Mouse (Mus musculus): ENCODE data around the gene Gpr15.

Gpr15 gene

DNA sequence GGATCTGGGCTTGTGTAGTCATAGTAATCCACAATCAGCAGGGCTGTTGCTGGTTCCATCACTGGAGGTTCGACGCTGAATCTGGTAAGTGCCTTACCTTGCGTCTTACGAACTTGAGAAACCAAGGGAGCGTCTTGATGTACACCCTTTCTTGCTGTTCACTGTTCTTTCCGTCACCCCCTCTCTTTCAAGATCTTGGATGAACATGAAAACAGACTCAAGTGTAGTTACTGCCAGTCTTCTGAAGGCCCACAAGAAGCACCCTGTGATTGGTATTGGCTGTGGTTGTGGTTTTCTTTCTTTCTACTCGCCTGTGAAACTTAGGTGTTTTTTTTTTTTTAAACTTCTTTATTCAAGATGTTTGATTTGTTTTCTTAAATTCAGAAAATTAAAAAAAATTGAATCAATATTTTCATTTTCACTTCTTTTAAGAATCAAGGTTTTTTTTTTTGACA, at the start of gene Gpr15:
TSS of gene Gpr15 (minus strand) at position 405 of the 455 bp plus-strand sequence.
- no peak for DNase-seq (ENCODE audit: low read depth)

DNA sequence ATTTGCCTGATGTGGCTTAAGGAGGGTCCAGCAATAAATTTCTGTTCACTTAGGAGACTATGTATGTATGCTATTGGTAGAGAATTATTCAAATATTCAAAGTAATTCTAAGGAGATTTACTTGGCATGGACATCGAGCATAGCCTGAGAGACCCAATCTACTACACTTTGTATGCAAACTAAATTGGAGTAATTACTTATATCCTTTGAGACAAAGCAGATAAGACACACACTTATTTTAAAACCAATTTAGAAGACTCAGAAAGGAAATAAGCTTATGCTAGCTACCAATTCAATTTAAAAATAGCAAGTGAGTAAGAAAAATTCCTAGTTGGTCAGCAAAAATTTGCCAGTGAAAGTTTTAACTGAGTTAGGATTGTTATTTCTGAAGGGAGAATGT, 44.2 kb upstream of the Gpr15 start, which contains the start of gene Olfr172:
TSS of gene Olfr172 (minus strand) at position 101 of the 400 bp plus-strand sequence.
- no peak for DNase-seq (ENCODE audit: low read depth)

DNA sequence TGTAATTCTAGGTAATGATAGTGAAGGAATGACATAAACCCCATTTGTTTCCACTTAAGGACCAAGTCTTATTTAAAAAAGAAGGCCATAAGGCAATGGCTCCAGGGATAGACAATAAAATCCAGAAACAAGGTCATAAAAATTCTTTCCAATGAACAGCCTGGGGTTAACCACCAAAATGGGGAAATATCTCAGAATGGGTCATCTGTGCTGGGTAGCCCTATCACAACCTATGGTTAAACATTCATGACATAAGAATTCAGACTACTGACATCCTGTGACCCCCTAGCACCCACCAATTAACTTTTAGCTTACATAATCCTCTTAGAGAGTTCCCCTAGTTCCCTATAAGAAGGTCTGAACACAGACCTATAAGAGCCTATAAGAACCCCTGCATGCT, 37.3 kb upstream of the Gpr15 start:
- no peak for DNase-seq (ENCODE audit: low read depth)

DNA sequence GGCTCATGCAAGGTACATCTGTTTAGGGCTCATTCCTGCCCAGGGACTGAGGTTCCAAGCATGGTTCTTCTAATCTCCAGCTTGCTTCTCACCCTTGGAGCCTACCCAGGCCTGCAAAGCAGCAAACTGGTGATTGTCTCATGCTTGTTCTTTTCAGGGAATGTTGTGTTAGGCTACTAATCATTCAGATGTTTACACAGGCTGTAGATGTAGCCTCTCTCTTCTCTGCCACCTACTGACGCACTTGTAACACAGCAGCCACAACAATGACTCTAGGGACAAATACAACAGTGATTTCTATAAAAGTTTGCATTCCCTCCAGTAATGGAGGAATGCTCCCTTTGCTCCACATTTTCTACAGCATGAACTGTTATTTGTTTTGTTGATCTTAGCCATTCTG, 32.4 kb upstream of the Gpr15 start:
- no peak for DNase-seq (ENCODE audit: low read depth)

- no peak for DNase-seq (ENCODE audit: low read depth)
These were observed 27.8 kb upstream of the Gpr15 start for GRCm38 (mm10) chr16:58746715-58747114.

DNA sequence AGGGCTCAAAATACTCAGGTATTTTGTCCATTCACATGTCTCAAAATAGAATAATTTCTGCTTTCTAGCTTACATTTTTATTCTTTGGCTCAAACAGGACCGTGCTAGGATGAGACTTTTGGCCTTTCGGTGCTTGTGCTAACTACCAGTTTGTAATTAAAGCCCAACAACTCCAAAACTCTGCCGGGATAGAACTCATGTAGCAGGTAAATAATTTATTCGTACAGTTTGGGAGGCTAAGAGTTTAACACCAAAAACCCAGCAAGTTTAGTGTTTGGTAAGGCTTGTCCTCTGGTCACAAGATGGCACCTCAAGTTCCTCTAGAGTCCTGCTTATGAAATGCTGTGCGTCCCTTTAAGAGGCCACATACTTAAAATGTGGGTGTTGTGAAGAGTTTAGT, 21.9 kb upstream of the Gpr15 start:
- no peak for DNase-seq (ENCODE audit: low read depth)

GRCm38 (mm10) chr16:58738800-58739199, 19.9 kb upstream of the Gpr15 start:
- DNase-seq (ENCODE audit: low read depth): no peak

GRCm38 (mm10) chr16:58738205-58738604, 19.3 kb upstream of the Gpr15 start:
- no peak for DNase-seq (ENCODE audit: low read depth)

- DNase-seq (ENCODE audit: low read depth): no peak
These were observed 9.4 kb upstream of the Gpr15 start for GRCm38 (mm10) chr16:58728176-58728671.

- peak; percentile 89 for DNase-seq (ENCODE audit: low read depth)
These were observed 8.7 kb upstream of the Gpr15 start, which contains the start of gene Cldnd1 for GRCm38 (mm10) chr16:58727477-58728131. Gene Cldnd1, plus strand, starts transcription at chr16:58727910.

DNA sequence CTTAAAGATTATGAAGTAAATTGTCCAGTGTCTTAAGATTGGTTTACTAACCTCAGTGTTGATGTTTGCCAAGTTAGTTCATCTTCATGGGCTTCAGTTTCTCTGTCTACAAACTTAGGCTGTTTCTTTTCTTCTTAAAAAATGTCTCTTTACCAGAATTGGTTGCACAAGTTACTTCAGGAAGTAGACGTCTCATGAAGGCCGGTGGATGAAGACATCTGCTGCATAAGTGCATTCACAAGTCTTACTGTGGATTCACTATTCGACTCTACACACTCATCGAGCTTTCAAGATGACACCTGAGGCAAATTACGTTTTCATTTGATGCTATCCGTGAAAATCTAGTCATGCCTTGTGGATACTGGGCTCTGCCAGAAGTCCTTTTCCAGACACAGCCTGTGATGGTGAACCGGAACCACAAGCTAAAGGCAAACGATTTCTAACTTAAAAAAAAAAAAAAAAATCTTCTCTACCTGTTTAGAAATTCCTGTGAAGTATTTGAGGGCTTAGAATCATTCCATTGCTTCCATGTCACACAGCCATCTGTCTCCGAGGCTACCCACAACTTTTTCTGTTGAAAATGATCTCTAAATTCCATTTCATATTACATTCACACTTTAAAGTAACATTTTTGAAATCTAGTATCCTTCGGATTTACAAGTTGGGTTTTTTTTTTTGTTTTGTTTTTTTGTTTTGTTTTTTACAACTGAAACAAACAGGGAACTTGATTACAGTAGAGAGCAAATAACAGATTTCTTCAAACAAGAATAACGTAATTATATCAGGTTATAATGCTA, 8.0 kb upstream of the Gpr15 start:
- DNase-seq (ENCODE audit: low read depth): no peak

DNA sequence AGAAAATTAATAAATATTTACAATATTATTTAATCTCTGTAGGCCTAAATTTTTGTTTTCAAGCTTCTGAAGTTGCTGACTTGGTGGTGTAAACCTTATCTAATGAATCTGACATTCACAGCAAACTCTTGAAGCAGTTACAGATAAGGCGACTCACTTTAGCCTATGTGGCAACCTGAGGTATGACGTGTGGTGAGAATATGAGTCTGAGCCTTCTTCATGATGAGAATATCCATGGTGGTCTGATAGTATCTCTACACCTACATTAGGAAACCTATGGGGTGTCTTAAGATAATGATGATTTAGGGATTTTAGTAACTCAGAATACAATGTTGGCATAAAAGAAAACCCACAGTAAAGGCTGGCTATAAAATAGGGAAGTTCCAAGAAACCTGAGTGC, 3.4 kb upstream of the Gpr15 start:
- DNase-seq (ENCODE audit: low read depth): no peak

- DNase-seq (ENCODE audit: low read depth): no peak
These were observed 3.9 kb downstream of the Gpr15 start for GRCm38 (mm10) chr16:58715018-58715417.

DNA sequence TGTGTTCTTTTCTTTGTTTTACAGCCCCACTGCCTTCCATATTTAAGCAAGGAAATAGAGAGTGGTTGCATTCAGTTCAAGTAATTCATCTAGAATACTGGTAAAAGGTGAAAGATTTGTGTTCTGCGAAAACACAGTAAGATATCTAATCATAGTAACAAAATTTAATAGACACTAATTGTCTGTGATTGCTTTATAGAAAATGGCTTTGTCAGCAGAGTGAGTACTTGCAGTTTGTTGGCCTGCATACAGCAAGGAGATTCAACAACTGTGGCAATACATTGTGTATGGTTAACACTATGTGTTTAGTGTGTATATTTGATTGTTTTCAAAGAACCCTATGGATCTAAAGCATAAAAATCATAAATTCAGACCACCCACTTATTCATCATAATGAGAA, 5.7 kb downstream of the Gpr15 start:
- DNase-seq (ENCODE audit: low read depth): no peak

DNA sequence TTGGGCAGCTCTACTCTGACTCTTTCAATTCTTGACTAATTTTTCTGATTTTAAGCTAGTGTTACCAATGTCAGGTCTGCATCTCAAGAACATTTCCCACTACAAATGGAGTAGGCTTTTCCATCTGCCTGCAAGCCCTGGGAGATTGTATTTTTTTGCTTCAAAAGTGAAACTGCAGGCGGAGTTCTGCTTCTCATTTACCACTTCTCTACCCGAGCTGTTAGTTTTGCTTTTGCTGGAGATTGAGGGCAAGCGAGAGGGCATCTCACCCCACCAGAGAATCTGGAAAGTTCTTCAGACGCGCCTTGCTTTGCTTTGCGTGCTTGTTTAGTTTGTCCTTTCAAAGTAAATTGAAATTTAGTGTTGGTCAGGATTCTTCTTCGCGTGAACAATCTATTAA, 6.6 kb downstream of the Gpr15 start:
- DNase-seq (ENCODE audit: low read depth): no peak

DNA sequence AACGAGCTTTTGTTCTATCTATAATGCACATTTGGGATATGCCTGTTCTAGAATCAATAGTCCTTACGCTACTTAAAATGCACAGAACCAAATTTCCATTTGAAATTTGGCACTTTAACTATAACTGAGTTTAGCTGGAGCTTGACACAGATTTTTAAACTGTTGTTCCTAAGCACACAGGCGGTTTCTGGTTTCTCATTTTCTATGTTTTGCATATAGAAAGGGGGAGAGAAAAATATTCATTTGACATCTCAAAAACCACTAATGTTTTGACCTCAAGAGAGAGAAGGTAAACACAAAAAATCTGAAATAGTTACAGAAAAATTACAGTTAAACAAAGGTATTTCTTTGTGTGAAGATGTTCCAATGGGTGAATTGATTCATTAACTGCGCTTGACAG, 9.3 kb downstream of the Gpr15 start:
- DNase-seq (ENCODE audit: low read depth): no peak

- no peak for DNase-seq (ENCODE audit: low read depth)
These were observed 10.0 kb downstream of the Gpr15 start for GRCm38 (mm10) chr16:58708601-58709475.

GRCm38 (mm10) chr16:58707276-58707905, 11.5 kb downstream of the Gpr15 start:
- DNase-seq (ENCODE audit: low read depth): no peak

DNA sequence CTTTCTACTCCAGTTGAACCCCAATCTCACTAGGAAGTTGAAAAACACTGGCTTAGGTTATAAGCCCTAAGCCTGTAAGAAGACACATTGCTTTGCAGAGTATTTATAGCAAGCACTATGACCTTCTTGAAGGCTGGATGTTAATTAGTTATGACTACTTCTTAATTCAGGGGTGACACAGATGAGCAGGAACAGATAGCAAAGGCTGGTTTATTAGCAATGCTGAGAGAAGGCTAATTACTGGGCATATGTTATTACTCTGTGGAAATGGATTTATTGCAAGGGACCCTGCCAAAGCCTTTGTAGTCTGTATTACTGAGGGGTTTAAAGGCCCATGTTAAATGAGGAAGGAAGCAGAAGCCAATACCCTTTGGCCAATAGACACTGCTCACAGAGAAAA, 13.9 kb downstream of the Gpr15 start:
- no peak for DNase-seq (ENCODE audit: low read depth)

DNA sequence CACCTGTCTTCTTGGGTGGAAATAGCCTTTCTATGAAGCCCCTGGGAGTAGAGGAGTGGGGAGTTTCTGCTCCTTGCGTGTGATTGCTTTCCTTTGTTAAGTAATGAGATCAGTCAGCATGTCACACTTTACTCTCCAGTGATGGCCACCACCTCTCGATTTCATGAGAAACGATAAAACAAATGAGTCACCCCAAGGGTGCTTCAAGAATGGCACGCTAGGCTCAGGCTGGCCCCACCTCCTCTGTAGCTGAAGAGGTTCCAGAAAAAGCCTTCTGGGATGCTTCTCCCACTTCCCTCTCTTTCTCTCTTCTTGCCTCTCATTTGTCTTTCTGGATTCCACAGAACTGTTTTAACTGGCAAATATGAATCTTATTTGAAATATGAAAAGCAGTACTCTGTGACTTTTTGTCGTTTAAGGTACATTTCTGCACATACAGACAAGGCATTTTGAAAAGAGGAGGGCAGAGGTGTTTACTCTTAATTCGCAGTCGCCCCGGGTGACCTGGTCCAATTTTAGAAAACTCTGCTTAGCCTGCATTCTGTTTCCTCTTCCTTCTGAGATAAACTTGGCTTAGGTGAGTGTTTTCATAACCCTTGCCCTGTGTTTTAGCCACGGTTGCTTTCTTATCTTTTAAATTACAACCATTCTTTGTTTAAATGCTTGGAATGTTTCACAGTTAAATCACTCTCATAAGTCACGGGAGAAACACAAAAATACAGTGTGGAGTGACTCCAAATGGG, 15.3 kb downstream of the Gpr15 start:
- no peak for DNase-seq (ENCODE audit: low read depth)

DNA sequence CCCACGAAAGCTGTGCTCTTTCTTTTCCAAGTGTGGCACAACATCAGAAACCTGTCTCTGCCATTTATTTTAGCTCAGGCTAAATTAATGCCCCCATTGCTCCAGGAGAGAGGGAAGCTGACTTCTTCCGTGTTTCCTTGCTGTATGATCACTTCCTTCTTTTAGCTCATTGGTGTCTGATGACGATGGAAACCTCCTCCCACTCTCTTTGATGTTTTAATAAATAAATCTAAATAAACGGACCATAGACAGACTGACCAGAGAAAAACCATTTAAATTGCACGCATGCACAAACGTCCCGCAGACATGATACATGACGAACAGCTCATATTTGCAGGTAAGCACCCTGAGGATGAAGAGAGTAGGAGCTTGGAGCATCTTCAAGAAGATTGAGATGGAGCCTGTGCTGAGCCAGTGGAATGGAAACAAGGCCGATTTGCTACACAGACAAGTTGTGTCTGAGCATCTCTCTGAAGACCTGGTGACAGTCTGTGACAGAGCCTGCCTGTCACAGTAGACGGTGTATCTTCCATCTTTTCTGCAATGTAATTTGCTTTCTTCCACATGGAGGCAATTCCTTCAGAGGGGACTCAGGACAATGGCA, 16.4 kb downstream of the Gpr15 start:
- no peak for DNase-seq (ENCODE audit: low read depth)

Measured in c-Kit-positive CD71-negative TER-119-negative erythroid progenitor cells, embryonic 14.5 days (primary cell).